Mouse (Mus musculus) forebrain, postnatal 0 days (tissue): Measurements from ENCODE around the gene Ccdc30. TPM values are rescaled to one million over a fixed set of nuclear protein-coding genes. Genes with fewer than 3 reads are reported as not detected.

Experiments
- ATAC-seq: fragments of 200-750 bp; cut with Nextera tagmentation; 2 replicates; pipeline ENCODE4 v1.8.0; 2017; ENCODE audit warnings: mild to moderate bottlenecking, moderate library complexity
- DNase-seq: peaks from one replicate; pipeline ENCODE4 v3.0.0-alpha.2; 2015
- H3K27ac ChIP-seq: fragments of 300-500 bp; sonication (generic); 2 replicates; pipeline ENCODE4 v1.5.1; 2014; ENCODE audit warnings: low read depth, mild to moderate bottlenecking, antibody characterized with exemption, low read length, moderate library complexity, mixed read lengths
- H3K27me3 ChIP-seq: fragments of 300-500 bp; sonication (generic); 2 replicates; pipeline ENCODE4 v1.6.1; 2014; ENCODE audit warnings: mild to moderate bottlenecking, low read length, mixed read lengths; ENCODE audit not compliant: insufficient read depth
- H3K36me3 ChIP-seq: fragments of 300-500 bp; sonication (generic); 2 replicates; pipeline ENCODE4 v1.6.1; 2014; ENCODE audit warnings: mild to moderate bottlenecking, moderate library complexity; ENCODE audit not compliant: insufficient read depth
- H3K4me1 ChIP-seq: fragments of 300-500 bp; sonication (generic); 2 replicates; pipeline ENCODE4 v1.6.1; 2014; ENCODE audit warnings: antibody characterized with exemption; ENCODE audit not compliant: insufficient read depth
- H3K4me2 ChIP-seq: fragments of 300-500 bp; sonication (generic); 2 replicates; pipeline ENCODE4 v1.6.1; 2014; ENCODE audit warnings: low read depth, mild to moderate bottlenecking, moderate library complexity
- H3K4me3 ChIP-seq: fragments of 300-500 bp; sonication (generic); 2 replicates; pipeline ENCODE4 v1.5.1; 2014; ENCODE audit warnings: low read depth, low read length, mixed read lengths
- H3K9ac ChIP-seq: fragments of 300-500 bp; sonication (generic); 2 replicates; pipeline ENCODE4 v1.6.1; 2014; ENCODE audit warnings: mild to moderate bottlenecking
- H3K9me3 ChIP-seq: fragments of 300-500 bp; sonication (generic); 2 replicates; pipeline ENCODE4 v1.6.1; 2016; ENCODE audit warnings: low read length
- CTCF ChIP-seq: sonication (generic); IDR thresholded peaks from 2 replicates; pipeline ENCODE4 v1.5.1; 2016; ENCODE audit warnings: antibody characterized with exemption, control low read depth, low read depth
- WGBS: fragments of 180-500 bp; shearing (Covaris S2); extraction: QIAGEN DNeasy Blood & Tissue Kit; methylation state at CpG from one replicate; pipeline ENCODE4 v1.1.7; 2014; 5-methylcytosine and 5-hydroxymethylcytosine counted together
- polyA plus RNA-seq: library from polyadenylated mRNA; unstranded; fragments of >200 nt; fragmentation: Nextera tagmentation; extraction: Ambion mirVana; gene quantifications from 2 replicates; pipeline ENCODE4 v1.2.1, GENCODE M21; 2015
- total RNA-seq: library from RNA; depleted of rRNA; stranded (reverse); fragments of >200 nt; gene quantifications from 2 replicates; pipeline ENCODE4 v1.2.3, GENCODE M21; 2014

The Ccdc30 gene
- total and polyA plus RNA-seq, 2 experiments from 2014 or later: 16.7 to 23.0 TPM

DNA sequence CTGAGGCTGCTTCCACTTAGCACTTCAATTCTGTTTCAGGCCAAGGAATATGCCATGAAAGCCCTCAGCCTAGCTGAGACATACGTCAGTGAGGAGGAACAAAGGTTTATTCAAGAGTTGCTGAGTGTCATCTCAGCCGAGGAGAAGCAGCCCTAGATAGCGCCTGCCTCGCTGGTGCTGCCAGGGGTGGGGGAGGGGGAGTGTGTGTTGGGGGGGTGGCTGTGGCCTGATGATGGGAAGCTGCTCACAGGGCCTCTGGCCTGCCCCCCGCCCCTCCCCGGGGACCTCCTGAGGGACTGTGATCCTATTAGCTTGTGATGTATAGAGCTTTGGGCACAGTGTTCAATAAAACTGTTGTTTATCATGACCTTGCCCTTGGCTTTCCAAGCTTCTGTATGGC lies 38.2 kb upstream of the Ccdc30 start:
- DNase-seq (peak; percentile 42), ATAC-seq (peak; percentile 79)
- no peak for TF ChIP-seq CTCF
- Histone ChIP-seq H3K9me3 (no peaks in the 10 kb centered on the region), H3K4me2 (no peak overlapping the region), H3K27me3 (no peaks in the 10 kb centered on the region), H3K4me1 (peaks cover 4% of the 10 kb centered on the region; the same call in 1 of the 2 replicates), H3K9ac (no peak overlapping the region; the same call in 1 of the 2 replicates), H3K4me3 (no peak overlapping the region), H3K36me3 (no peaks in the 10 kb centered on the region), H3K27ac (peak overlapping the region; percentile 64)
- WGBS: 16% methylated on average over 6 of the region's 6 CpGs

GRCm38 (mm10) chr4:119453128-119453527 lies 37.8 kb upstream of the Ccdc30 start:
- Histone ChIP-seq H3K4me1 (peaks cover 4% of the 10 kb centered on the region; the same call in 1 of the 2 replicates), H3K4me2 (no peak overlapping the region), H3K27ac (peak overlapping the region; percentile 64), H3K4me3 (no peak overlapping the region), H3K9me3 (no peaks in the 10 kb centered on the region), H3K27me3 (no peaks in the 10 kb centered on the region), H3K9ac (no peak overlapping the region; the same call in 1 of the 2 replicates), H3K36me3 (no peaks in the 10 kb centered on the region)
- ATAC-seq (peak; percentile 44), DNase-seq (peak; percentile 43)
- TF ChIP-seq CTCF: no peak
- 67% methylated on average over 5 of the region's 5 CpGs for WGBS

GRCm38 (mm10) chr4:119450436-119450835 lies 35.1 kb upstream of the Ccdc30 start:
- Histone ChIP-seq H3K9me3 (no peaks in the 10 kb centered on the region), H3K36me3 (no peaks in the 10 kb centered on the region), H3K27ac (peak overlapping the region; percentile 40; the same call in 1 of the 2 replicates), H3K4me3 (no peak overlapping the region), H3K9ac (no peak overlapping the region), H3K4me1 (peaks cover 4% of the 10 kb centered on the region; the same call in 1 of the 2 replicates), H3K4me2 (no peak overlapping the region), H3K27me3 (no peaks in the 10 kb centered on the region)
- 59% methylated on average over 7 of the region's 7 CpGs for WGBS
- no peak for TF ChIP-seq CTCF
- DNase-seq (no peak), ATAC-seq (no peak)

DNA sequence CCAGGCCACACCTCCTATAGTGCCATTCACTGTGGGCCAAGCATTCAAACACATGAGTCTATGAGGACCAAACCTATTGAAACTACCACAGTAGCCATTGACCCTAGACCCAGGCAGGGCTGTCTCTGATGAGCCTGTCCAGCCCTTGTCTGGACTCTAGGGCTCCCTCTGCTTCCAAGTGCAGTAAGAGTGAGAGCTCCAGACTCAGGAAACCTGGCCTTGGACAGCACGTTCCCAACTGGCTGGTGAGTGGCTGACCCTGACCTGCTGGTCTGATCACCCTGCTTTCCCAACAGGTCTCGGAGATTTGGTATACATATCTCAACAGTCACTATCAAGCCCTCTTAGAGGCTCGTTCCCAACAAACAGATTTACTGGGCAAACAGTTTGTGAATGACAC lies 32.5 kb upstream of the Ccdc30 start:
- no peak for DNase-seq
- WGBS: 80% methylated on average over 3 of the region's 3 CpGs
- Histone ChIP-seq H3K4me1 (no peaks in the 10 kb centered on the region), H3K27me3 (no peaks in the 10 kb centered on the region), H3K27ac (no peak overlapping the region), H3K36me3 (no peaks in the 10 kb centered on the region), H3K9me3 (no peaks in the 10 kb centered on the region), H3K4me2 (no peak overlapping the region), H3K4me3 (no peak overlapping the region), H3K9ac (no peak overlapping the region)
- ATAC-seq: no peak
- no peak for TF ChIP-seq CTCF

- no peak for TF ChIP-seq CTCF
- Histone ChIP-seq H3K4me1 (no peaks in the 10 kb centered on the region), H3K27me3 (no peaks in the 10 kb centered on the region), H3K9me3 (no peaks in the 10 kb centered on the region), H3K27ac (no peak overlapping the region), H3K4me3 (no peak overlapping the region), H3K4me2 (no peak overlapping the region), H3K9ac (no peak overlapping the region), H3K36me3 (no peaks in the 10 kb centered on the region)
- DNase-seq (no peak), ATAC-seq (no peak)
- 88% methylated on average over 6 of the region's 6 CpGs for WGBS
Measured at GRCm38 (mm10) chr4:119447261-119447660, 31.9 kb upstream of the Ccdc30 start.

DNA sequence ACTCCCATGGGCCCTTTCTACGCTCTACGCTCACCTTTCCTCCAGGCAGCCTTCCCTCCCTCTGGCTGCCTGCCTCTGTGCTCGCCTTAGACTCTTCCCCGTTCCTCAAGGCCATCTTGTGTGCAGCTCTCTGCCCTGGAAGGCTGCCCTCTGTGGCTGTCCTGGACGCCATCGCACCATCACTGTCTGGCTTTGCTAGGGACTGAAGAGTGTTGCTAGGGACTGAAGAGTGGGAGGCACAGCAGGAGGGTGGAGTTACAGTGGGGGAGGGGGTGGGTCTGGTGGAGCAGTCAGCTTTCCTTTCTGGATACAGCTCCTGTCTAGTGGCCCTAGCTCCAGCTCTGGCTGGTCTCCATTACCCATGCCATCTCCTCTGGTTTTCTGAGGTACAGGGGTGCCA lies 27.2 kb upstream of the Ccdc30 start:
- H3K9me3 ChIP-seq: no peaks in the 10 kb centered on the region
- ATAC-seq (no peak), DNase-seq (no peak)
- H3K36me3 ChIP-seq: no peaks in the 10 kb centered on the region
- no peak overlapping the region for H3K27ac ChIP-seq
- H3K27me3 ChIP-seq: no peaks in the 10 kb centered on the region
- H3K4me2 ChIP-seq: no peak overlapping the region
- no peaks in the 10 kb centered on the region for H3K4me1 ChIP-seq
- 52% methylated on average over 6 of the region's 6 CpGs for WGBS
- H3K9ac ChIP-seq: no peak overlapping the region
- no peak for TF ChIP-seq CTCF
- no peak overlapping the region for H3K4me3 ChIP-seq

- Histone ChIP-seq H3K4me1 (no peaks in the 10 kb centered on the region), H3K36me3 (no peaks in the 10 kb centered on the region), H3K4me2 (no peak overlapping the region), H3K9me3 (no peaks in the 10 kb centered on the region), H3K27me3 (no peaks in the 10 kb centered on the region), H3K27ac (no peak overlapping the region), H3K4me3 (no peak overlapping the region), H3K9ac (no peak overlapping the region)
- 92% methylated on average over 4 of the region's 4 CpGs for WGBS
- TF ChIP-seq CTCF: no peak
- DNase-seq (no peak), ATAC-seq (no peak)
Measured at GRCm38 (mm10) chr4:119441836-119442235, 26.5 kb upstream of the Ccdc30 start.
